Mouse (Mus musculus) ES-E14 (cell line): ENCODE measurements at regions not wholly inside any gene's neighbourhood (a gene's known extent, or its start where the extent isn't known, plus 50 kb on each side); places are given as distances from the start of the nearest gene placed in this dataset.

Source experiments
- CHD2 ChIP-seq: IDR thresholded peaks from 2 replicates; pipeline ENCODE4 v1.6.1; 2014; ENCODE audit warnings: mild to moderate bottlenecking, low read depth, low read length, inconsistent platforms
- HCFC1 ChIP-seq: IDR thresholded peaks from 2 replicates; pipeline ENCODE4 v1.6.1; 2012; ENCODE audit warnings: low read length, inconsistent platforms, borderline replicate concordance; ENCODE audit not compliant: insufficient read depth
- MAFK ChIP-seq: IDR thresholded peaks from 2 replicates; pipeline ENCODE4 v1.6.1; 2014; ENCODE audit warnings: mild to moderate bottlenecking, low read depth, low read length, inconsistent platforms; ENCODE audit not compliant: insufficient read depth
- ZNF384 ChIP-seq: IDR thresholded peaks from 2 replicates; pipeline ENCODE4 v1.6.1; 2012; ENCODE audit warnings: low read depth, low read length, inconsistent platforms

- TF ChIP-seq MAFK (no peak), ZNF384 (no peak), HCFC1 (no peak), CHD2 (no peak)
These were observed 106.2 kb upstream of the Gcfc2 start for GRCm38 (mm10) chr6:81817050-81817827.
